Mouse (Mus musculus): ENCODE results near the gene Ptprm.

Gene Ptprm

GRCm38 (mm10) chr17:67136876-67137275, 217.4 kb downstream of the Ptprm start:
- DNase-seq (ENCODE audit: low read depth) = no peak

- DNase-seq (ENCODE audit: low read depth) = no peak
These were observed 217.8 kb downstream of the Ptprm start for GRCm38 (mm10) chr17:67136421-67136820.

- no peak for DNase-seq (ENCODE audit: low read depth)
These were observed 220.0 kb downstream of the Ptprm start for GRCm38 (mm10) chr17:67134235-67134634.

GRCm38 (mm10) chr17:67133440-67134103, 220.7 kb downstream of the Ptprm start:
- DNase-seq (ENCODE audit: low read depth) = no peak

- DNase-seq (ENCODE audit: low read depth) = no peak
These were observed 221.2 kb downstream of the Ptprm start for GRCm38 (mm10) chr17:67133026-67133425.

GRCm38 (mm10) chr17:67127530-67127929, 226.7 kb downstream of the Ptprm start:
- no peak for DNase-seq (ENCODE audit: low read depth)

- DNase-seq (ENCODE audit: low read depth) = no peak
These were observed 228.7 kb downstream of the Ptprm start for GRCm38 (mm10) chr17:67125596-67125995.

- DNase-seq (ENCODE audit: low read depth) = no peak
These were observed 230.0 kb downstream of the Ptprm start for GRCm38 (mm10) chr17:67124294-67124693.

- DNase-seq (ENCODE audit: low read depth) = no peak
These were observed 230.5 kb downstream of the Ptprm start for GRCm38 (mm10) chr17:67123722-67124121.

GRCm38 (mm10) chr17:67120863-67121262, 233.4 kb downstream of the Ptprm start:
- DNase-seq (ENCODE audit: low read depth) = no peak

- DNase-seq (ENCODE audit: low read depth) = no peak
These were observed 235.4 kb downstream of the Ptprm start for GRCm38 (mm10) chr17:67118676-67119340.

- DNase-seq (ENCODE audit: low read depth) = no peak
These were observed 239.4 kb downstream of the Ptprm start for GRCm38 (mm10) chr17:67114842-67115241.

GRCm38 (mm10) chr17:67112679-67113078, 241.6 kb downstream of the Ptprm start:
- DNase-seq (ENCODE audit: low read depth) = no peak

GRCm38 (mm10) chr17:67106176-67106575, 248.1 kb downstream of the Ptprm start:
- no peak for DNase-seq (ENCODE audit: low read depth)

- no peak for DNase-seq (ENCODE audit: low read depth)
These were observed 252.2 kb downstream of the Ptprm start for GRCm38 (mm10) chr17:67102051-67102450.

GRCm38 (mm10) chr17:67090997-67091396, 263.3 kb downstream of the Ptprm start:
- no peak for DNase-seq (ENCODE audit: low read depth)

- no peak for DNase-seq (ENCODE audit: low read depth)
These were observed 264.1 kb downstream of the Ptprm start for GRCm38 (mm10) chr17:67090153-67090552.

- no peak for DNase-seq (ENCODE audit: low read depth)
These were observed 264.6 kb downstream of the Ptprm start for GRCm38 (mm10) chr17:67089611-67090010.

GRCm38 (mm10) chr17:67087585-67087984, 266.7 kb downstream of the Ptprm start:
- DNase-seq (ENCODE audit: low read depth) = no peak

GRCm38 (mm10) chr17:67086811-67087210, 267.4 kb downstream of the Ptprm start:
- no peak for DNase-seq (ENCODE audit: low read depth)

- no peak for DNase-seq (ENCODE audit: low read depth)
These were observed 269.8 kb downstream of the Ptprm start for GRCm38 (mm10) chr17:67084501-67084900.

GRCm38 (mm10) chr17:67084093-67084492, 270.2 kb downstream of the Ptprm start:
- no peak for DNase-seq (ENCODE audit: low read depth)

- no peak for DNase-seq (ENCODE audit: low read depth)
These were observed 274.7 kb downstream of the Ptprm start for GRCm38 (mm10) chr17:67079570-67079969.

- DNase-seq (ENCODE audit: low read depth) = no peak
These were observed 280.7 kb downstream of the Ptprm start for GRCm38 (mm10) chr17:67073580-67073979.

Measured in 416B (cell line).